Mouse (Mus musculus): Measurements from ENCODE around the gene Tmem167. TPM values are rescaled to one million over a fixed set of nuclear protein-coding genes. Genes with fewer than 3 reads are reported as not detected.

Gene Tmem167
- polyA plus RNA-seq, 1 experiment from 2014 or later: 52.7 TPM

- Histone ChIP-seq H3K9ac (ENCODE audit: low read length) (no peak overlapping the region), H3K27ac (ENCODE audit: low read length) (no peak overlapping the region), H3K4me1 (ENCODE audit: control insufficient read depth, insufficient read depth, low read length) (no peaks in the 10 kb centered on the region), H3K9me3 (replicated peaks; ENCODE audit: control insufficient read depth, low read length) (no peaks in the 10 kb centered on the region), H3K36me3 (ENCODE audit: control insufficient read depth, insufficient read depth, low read length) (no peaks in the 10 kb centered on the region), H3K27me3 (ENCODE audit: control insufficient read depth, insufficient read depth, low read length) (no peaks in the 10 kb centered on the region), H3K4me2 (ENCODE audit: low read depth, low read length) (no peak overlapping the region), H3K4me3 (replicated peaks; ENCODE audit: low read length) (no peak overlapping the region)
- 20% methylated on average over 2 of the region's 2 CpGs for WGBS
- no peak for ATAC-seq (ENCODE audit: insufficient read depth, low FRiP score)
These were observed 81.9 kb downstream of the Tmem167 start for GRCm38 (mm10) chr13:90170782-90171179.

GRCm38 (mm10) chr13:90171390-90171789 lies 82.5 kb downstream of the Tmem167 start:
- Histone ChIP-seq H3K4me3 (replicated peaks; ENCODE audit: low read length) (no peak overlapping the region), H3K4me2 (ENCODE audit: low read depth, low read length) (no peak overlapping the region), H3K4me1 (ENCODE audit: control insufficient read depth, insufficient read depth, low read length) (no peaks in the 10 kb centered on the region), H3K9ac (ENCODE audit: low read length) (no peak overlapping the region), H3K36me3 (ENCODE audit: control insufficient read depth, insufficient read depth, low read length) (no peaks in the 10 kb centered on the region), H3K27ac (ENCODE audit: low read length) (no peak overlapping the region), H3K27me3 (ENCODE audit: control insufficient read depth, insufficient read depth, low read length) (no peaks in the 10 kb centered on the region), H3K9me3 (replicated peaks; ENCODE audit: control insufficient read depth, low read length) (no peaks in the 10 kb centered on the region)
- ATAC-seq (ENCODE audit: insufficient read depth, low FRiP score): no peak

GRCm38 (mm10) chr13:90175662-90176061 lies 86.7 kb downstream of the Tmem167 start:
- 84% methylated on average over 2 of the region's 2 CpGs for WGBS
- H3K9me3 ChIP-seq (replicated peaks; ENCODE audit: control insufficient read depth, low read length): no peaks in the 10 kb centered on the region
- H3K4me1 ChIP-seq (ENCODE audit: control insufficient read depth, insufficient read depth, low read length): no peaks in the 10 kb centered on the region
- H3K27ac ChIP-seq (ENCODE audit: low read length): no peak overlapping the region
- H3K4me2 ChIP-seq (ENCODE audit: low read depth, low read length): no peak overlapping the region
- no peak for ATAC-seq (ENCODE audit: insufficient read depth, low FRiP score)
- no peak overlapping the region for H3K9ac ChIP-seq (ENCODE audit: low read length)
- no peaks in the 10 kb centered on the region for H3K36me3 ChIP-seq (ENCODE audit: control insufficient read depth, insufficient read depth, low read length)
- H3K27me3 ChIP-seq (ENCODE audit: control insufficient read depth, insufficient read depth, low read length): no peaks in the 10 kb centered on the region
- H3K4me3 ChIP-seq (replicated peaks; ENCODE audit: low read length): no peak overlapping the region

GRCm38 (mm10) chr13:90182262-90182661 lies 93.3 kb downstream of the Tmem167 start:
- Histone ChIP-seq H3K4me2 (ENCODE audit: low read depth, low read length) (no peak overlapping the region), H3K36me3 (ENCODE audit: control insufficient read depth, insufficient read depth, low read length) (no peaks in the 10 kb centered on the region), H3K27me3 (ENCODE audit: control insufficient read depth, insufficient read depth, low read length) (no peaks in the 10 kb centered on the region), H3K4me1 (ENCODE audit: control insufficient read depth, insufficient read depth, low read length) (no peaks in the 10 kb centered on the region), H3K9ac (ENCODE audit: low read length) (no peak overlapping the region), H3K4me3 (replicated peaks; ENCODE audit: low read length) (no peak overlapping the region), H3K27ac (ENCODE audit: low read length) (no peak overlapping the region), H3K9me3 (replicated peaks; ENCODE audit: control insufficient read depth, low read length) (no peaks in the 10 kb centered on the region)
- no peak for ATAC-seq (ENCODE audit: insufficient read depth, low FRiP score)

GRCm38 (mm10) chr13:90183536-90183935 lies 94.6 kb downstream of the Tmem167 start:
- Histone ChIP-seq H3K4me1 (ENCODE audit: control insufficient read depth, insufficient read depth, low read length) (no peaks in the 10 kb centered on the region), H3K9me3 (replicated peaks; ENCODE audit: control insufficient read depth, low read length) (no peaks in the 10 kb centered on the region), H3K27me3 (ENCODE audit: control insufficient read depth, insufficient read depth, low read length) (no peaks in the 10 kb centered on the region), H3K9ac (ENCODE audit: low read length) (no peak overlapping the region), H3K4me3 (replicated peaks; ENCODE audit: low read length) (no peak overlapping the region), H3K27ac (ENCODE audit: low read length) (no peak overlapping the region), H3K36me3 (ENCODE audit: control insufficient read depth, insufficient read depth, low read length) (no peaks in the 10 kb centered on the region), H3K4me2 (ENCODE audit: low read depth, low read length) (no peak overlapping the region)
- ATAC-seq (ENCODE audit: insufficient read depth, low FRiP score): no peak
- WGBS: 87% methylated on average over 7 of the region's 7 CpGs

- ATAC-seq (ENCODE audit: insufficient read depth, low FRiP score): no peak
- H3K4me1 ChIP-seq (ENCODE audit: control insufficient read depth, insufficient read depth, low read length): no peaks in the 10 kb centered on the region
- H3K4me3 ChIP-seq (replicated peaks; ENCODE audit: low read length): no peak overlapping the region
- H3K4me2 ChIP-seq (ENCODE audit: low read depth, low read length): no peak overlapping the region
- no peak overlapping the region for H3K27ac ChIP-seq (ENCODE audit: low read length)
- WGBS: 87% methylated on average over 2 of the region's 2 CpGs
- no peak overlapping the region for H3K9ac ChIP-seq (ENCODE audit: low read length)
- H3K36me3 ChIP-seq (ENCODE audit: control insufficient read depth, insufficient read depth, low read length): no peaks in the 10 kb centered on the region
- no peaks in the 10 kb centered on the region for H3K27me3 ChIP-seq (ENCODE audit: control insufficient read depth, insufficient read depth, low read length)
- no peaks in the 10 kb centered on the region for H3K9me3 ChIP-seq (replicated peaks; ENCODE audit: control insufficient read depth, low read length)
These were observed 97.8 kb downstream of the Tmem167 start for GRCm38 (mm10) chr13:90186694-90187093.

DNA sequence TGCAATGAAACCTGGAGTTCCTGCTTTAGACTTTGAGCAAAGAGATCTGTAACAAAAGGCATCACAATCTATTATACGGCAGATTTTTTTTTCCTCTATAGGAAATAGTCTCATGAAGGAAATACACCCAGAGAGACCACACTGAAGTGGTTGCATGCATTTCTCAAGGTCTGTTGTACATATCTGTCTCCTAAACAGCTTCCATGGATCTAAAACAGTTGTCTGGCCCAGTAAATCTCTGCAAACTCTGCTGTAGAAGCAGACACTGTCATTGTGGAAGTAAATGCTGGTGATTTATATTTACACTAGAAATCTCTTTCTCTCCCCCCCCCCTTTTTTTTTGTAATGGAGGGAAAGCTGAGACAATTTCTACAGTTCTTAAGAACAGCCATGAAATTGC lies 99.1 kb downstream of the Tmem167 start:
- ATAC-seq (ENCODE audit: insufficient read depth, low FRiP score): no peak

GRCm38 (mm10) chr13:90191794-90192193 lies 102.9 kb downstream of the Tmem167 start:
- Histone ChIP-seq H3K27ac (ENCODE audit: low read length) (no peak overlapping the region), H3K27me3 (ENCODE audit: control insufficient read depth, insufficient read depth, low read length) (no peaks in the 10 kb centered on the region), H3K4me2 (ENCODE audit: low read depth, low read length) (no peak overlapping the region), H3K9ac (ENCODE audit: low read length) (no peak overlapping the region), H3K36me3 (ENCODE audit: control insufficient read depth, insufficient read depth, low read length) (no peaks in the 10 kb centered on the region), H3K4me1 (ENCODE audit: control insufficient read depth, insufficient read depth, low read length) (no peaks in the 10 kb centered on the region), H3K9me3 (replicated peaks; ENCODE audit: control insufficient read depth, low read length) (no peaks in the 10 kb centered on the region), H3K4me3 (replicated peaks; ENCODE audit: low read length) (no peak overlapping the region)
- 59% methylated on average over 6 of the region's 6 CpGs for WGBS
- ATAC-seq (ENCODE audit: insufficient read depth, low FRiP score): no peak

More for the DNA sequence above, 99.1 kb downstream of the Tmem167 start:
- WGBS: 28% methylated on average over 1 of the region's 1 CpGs
- no peaks in the 10 kb centered on the region for H3K9me3 ChIP-seq (replicated peaks; ENCODE audit: control insufficient read depth, low read length)
- no peaks in the 10 kb centered on the region for H3K36me3 ChIP-seq (ENCODE audit: control insufficient read depth, insufficient read depth, low read length)
- no peaks in the 10 kb centered on the region for H3K4me1 ChIP-seq (ENCODE audit: control insufficient read depth, insufficient read depth, low read length)
- H3K9ac ChIP-seq (ENCODE audit: low read length): no peak overlapping the region
- H3K27ac ChIP-seq (ENCODE audit: low read length): no peak overlapping the region
- no peaks in the 10 kb centered on the region for H3K27me3 ChIP-seq (ENCODE audit: control insufficient read depth, insufficient read depth, low read length)
- H3K4me3 ChIP-seq (replicated peaks; ENCODE audit: low read length): no peak overlapping the region
- no peak overlapping the region for H3K4me2 ChIP-seq (ENCODE audit: low read depth, low read length)
